Mouse (Mus musculus): Measurements from ENCODE around the gene Polg.

DNA sequence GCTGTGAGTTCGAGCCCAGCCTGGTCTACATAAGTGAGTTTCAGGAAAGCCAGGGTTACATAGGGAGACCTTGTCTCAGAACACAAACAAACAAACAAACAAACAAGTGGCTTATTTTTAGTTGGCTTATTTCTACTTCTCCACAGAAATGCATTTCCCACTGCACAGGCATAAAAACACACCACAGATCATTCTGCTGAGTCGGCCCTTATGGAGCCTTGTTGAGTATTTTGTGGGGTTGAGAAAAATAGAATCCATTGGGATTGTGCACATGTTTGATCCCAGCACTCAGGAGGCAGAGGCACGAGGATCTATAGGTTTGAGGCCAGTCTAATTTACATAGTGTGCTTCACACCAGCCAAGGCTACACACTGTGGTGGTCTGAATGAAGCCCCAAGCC lies 65.9 kb downstream of the Polg start:
- TF ChIP-seq CTCF (IDR thresholded peaks at IDR 0.05; ENCODE audit: low read depth): no peak
- no peak for TF ChIP-seq EP300 (IDR thresholded peaks at IDR 0.05; ENCODE audit: low read depth)

Measured in liver, postnatal 0 days (tissue).